Mouse (Mus musculus): ENCODE data around the gene Leng9.

DNA sequence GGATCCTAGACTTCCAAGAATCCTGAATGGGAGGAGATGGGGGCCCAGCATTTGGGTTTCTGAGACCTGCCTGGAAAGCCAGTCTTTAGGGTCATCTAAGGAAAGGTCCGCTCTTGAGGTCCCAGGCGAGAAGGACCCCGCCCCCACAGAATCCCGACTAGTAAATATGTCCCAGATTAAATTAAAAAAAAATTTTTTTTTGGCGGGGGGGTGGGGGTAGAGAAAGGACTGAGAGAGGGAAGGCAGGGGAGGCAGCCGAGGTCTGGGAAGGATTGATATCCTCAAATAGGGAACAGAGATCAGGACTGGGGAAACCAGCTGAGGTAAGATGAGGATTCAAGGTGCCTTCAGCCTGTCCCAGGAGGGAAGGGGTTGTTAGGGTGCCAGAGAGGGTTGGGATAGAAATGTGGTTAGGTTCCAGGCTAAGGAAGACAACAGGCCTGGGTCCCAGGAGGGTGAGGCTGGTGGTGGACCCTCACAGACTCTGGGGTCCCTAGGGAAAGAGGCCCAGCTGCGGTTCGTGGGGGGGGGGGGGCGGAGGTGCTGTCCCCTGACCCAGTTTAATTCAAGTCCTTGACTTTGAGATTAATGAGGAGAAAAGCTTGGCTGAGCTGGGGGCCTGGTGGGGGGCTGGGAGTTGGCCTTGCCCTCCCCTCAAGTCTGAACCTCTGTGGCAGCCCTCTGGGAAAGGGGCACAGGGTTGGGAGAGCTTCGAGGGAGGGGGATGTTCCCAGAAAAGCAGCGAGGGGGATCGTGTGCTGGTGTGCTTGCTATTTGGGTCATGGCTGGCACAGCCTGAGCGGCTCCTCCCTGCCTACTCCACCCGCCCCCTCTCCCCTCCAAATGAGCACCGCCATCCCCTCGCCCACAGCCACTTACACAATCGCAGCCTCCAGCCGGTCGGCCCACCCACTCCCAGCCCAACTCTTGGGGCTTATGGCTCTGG lies 29.9 kb downstream of the Leng9 start:
- TF ChIP-seq CTCF (IDR thresholded peaks at IDR 0.05; ENCODE audit: extremely low read depth, insufficient read length, insufficient replicate concordance, low read depth, low read length) (no peak), POLR2A (IDR thresholded peaks at IDR 0.05; ENCODE audit: low read depth, low read length) (no peak)
